Mouse (Mus musculus): Measurements from ENCODE around the gene Ppdpf.
"Not testable (repeated sequence)": the region's sequence is repeated elsewhere in the genome, so short reads cannot be mapped to it uniquely, and the experiment has no call there.

Gene Ppdpf

GRCm38 (mm10) chr2:181159091-181159514, 27.9 kb upstream of the Ppdpf start:
- DNase-seq (ENCODE audit: low read depth, low spot score): no peak

GRCm38 (mm10) chr2:181159771-181160170, 27.3 kb upstream of the Ppdpf start:
- DNase-seq (ENCODE audit: low read depth, low spot score): no peak

GRCm38 (mm10) chr2:181160821-181161220, 26.2 kb upstream of the Ppdpf start:
- DNase-seq (ENCODE audit: low read depth, low spot score): no peak

GRCm38 (mm10) chr2:181166469-181166868, 20.6 kb upstream of the Ppdpf start:
- no peak for DNase-seq (ENCODE audit: low read depth, low spot score)

GRCm38 (mm10) chr2:181174646-181175045, 12.4 kb upstream of the Ppdpf start:
- no peak for DNase-seq (ENCODE audit: low read depth, low spot score)

- no peak for DNase-seq (ENCODE audit: low read depth, low spot score)
Measured at GRCm38 (mm10) chr2:181178015-181178414, 9.0 kb upstream of the Ppdpf start.

GRCm38 (mm10) chr2:181178471-181178870, 8.6 kb upstream of the Ppdpf start:
- DNase-seq (ENCODE audit: low read depth, low spot score): no peak

GRCm38 (mm10) chr2:181180898-181181297, 6.1 kb upstream of the Ppdpf start:
- no peak for DNase-seq (ENCODE audit: low read depth, low spot score)

GRCm38 (mm10) chr2:181186635-181187034, 412 bp upstream of the Ppdpf start:
- peak; percentile 81 for DNase-seq (ENCODE audit: low read depth, low spot score)

- DNase-seq (ENCODE audit: low read depth, low spot score): no peak
Measured at GRCm38 (mm10) chr2:181188681-181189080, 1.6 kb downstream of the Ppdpf start.

- DNase-seq (ENCODE audit: low read depth, low spot score): no peak
Measured at GRCm38 (mm10) chr2:181189321-181189720, 2.3 kb downstream of the Ppdpf start.

GRCm38 (mm10) chr2:181191385-181191784, 4.3 kb downstream of the Ppdpf start:
- not testable (repeated sequence) for DNase-seq (ENCODE audit: low read depth, low spot score)

- no peak for DNase-seq (ENCODE audit: low read depth, low spot score)
Measured at GRCm38 (mm10) chr2:181191936-181192335, 4.9 kb downstream of the Ppdpf start.

- DNase-seq (ENCODE audit: low read depth, low spot score): no peak
Measured at GRCm38 (mm10) chr2:181193044-181193443, 6.0 kb downstream of the Ppdpf start.

- no peak for DNase-seq (ENCODE audit: low read depth, low spot score)
Measured at GRCm38 (mm10) chr2:181196628-181197300, 9.7 kb downstream of the Ppdpf start.

- no peak for DNase-seq (ENCODE audit: low read depth, low spot score)
Measured at GRCm38 (mm10) chr2:181201606-181202005, 14.6 kb downstream of the Ppdpf start.

- no peak for DNase-seq (ENCODE audit: low read depth, low spot score)
Measured at GRCm38 (mm10) chr2:181202422-181202821, 15.4 kb downstream of the Ppdpf start, which contains the start of gene Ptk6. Gene Ptk6 (minus strand): TSS chr2:181202789.

- DNase-seq (ENCODE audit: low read depth, low spot score): no peak
Measured at GRCm38 (mm10) chr2:181202886-181203285, 15.8 kb downstream of the Ppdpf start.

- no peak for DNase-seq (ENCODE audit: low read depth, low spot score)
Measured at GRCm38 (mm10) chr2:181205678-181206077, 18.6 kb downstream of the Ppdpf start.

- no peak for DNase-seq (ENCODE audit: low read depth, low spot score)
Measured at GRCm38 (mm10) chr2:181206118-181206517, 19.1 kb downstream of the Ppdpf start.

GRCm38 (mm10) chr2:181212389-181213020, 25.5 kb downstream of the Ppdpf start:
- no peak for DNase-seq (ENCODE audit: low read depth, low spot score)

GRCm38 (mm10) chr2:181213021-181213445, 26.0 kb downstream of the Ppdpf start, which contains the start of gene Srms:
Gene Srms (minus strand): TSS chr2:181213185.
- DNase-seq (ENCODE audit: low read depth, low spot score): no peak

- DNase-seq (ENCODE audit: low read depth, low spot score): no peak
Measured at GRCm38 (mm10) chr2:181216037-181216436, 29.0 kb downstream of the Ppdpf start.

Measured in embryo, embryonic 11.5 days (tissue).